Mouse (Mus musculus): ENCODE measurements around the gene 1700042G07Rik. TPM values are rescaled to one million over a fixed set of nuclear protein-coding genes. Genes with fewer than 3 reads are reported as not detected.
A peak's percentile ranks its signal among the peaks of the same experiment; 100 is the strongest.

The 1700042G07Rik gene
- total RNA-seq, 4 experiments from 2014 or later = not detected

DNA sequence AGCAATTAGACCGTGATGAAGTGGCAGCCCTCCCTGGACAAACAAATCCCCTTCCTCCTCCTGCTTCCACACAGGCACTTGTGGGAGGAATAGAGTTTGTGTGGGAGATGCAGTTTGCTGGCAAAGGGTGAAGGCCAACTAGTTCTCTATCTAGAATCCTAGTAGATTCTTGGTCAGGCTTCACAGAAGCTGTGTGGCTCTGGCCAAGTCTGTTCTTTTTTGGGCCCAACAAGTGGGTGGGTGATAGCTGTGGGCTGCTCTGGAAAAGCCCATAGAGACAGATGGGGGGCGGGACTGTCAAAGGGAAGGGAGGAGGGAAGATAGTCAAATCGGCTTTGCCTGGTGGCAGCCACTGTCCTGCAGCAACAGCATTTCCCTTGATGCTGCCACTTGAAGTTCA is 12.4 kb upstream of the 1700042G07Rik start:
- DNase-seq (ENCODE audit: low spot score in 2 of 2) = peak in 1 of 2 experiments; percentile 91

DNA sequence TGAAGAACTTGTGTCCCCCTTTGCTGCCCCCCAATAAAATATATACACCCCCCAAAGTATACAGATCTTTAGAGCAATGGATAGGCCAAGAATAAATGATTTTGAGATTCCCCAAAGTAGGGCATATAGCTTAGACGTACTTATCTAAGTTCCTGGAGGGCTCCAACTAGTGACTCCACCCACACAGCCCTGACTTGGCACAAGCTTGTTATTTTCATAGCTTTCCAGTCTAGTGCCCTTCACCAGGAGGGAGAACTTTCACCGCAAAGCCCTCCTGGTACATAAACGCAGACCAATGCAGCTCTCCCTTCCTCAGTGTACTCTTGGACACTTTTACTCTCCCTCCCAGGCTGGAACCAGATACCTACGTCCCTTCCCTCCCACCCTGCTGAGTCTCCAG is 11.0 kb upstream of the 1700042G07Rik start:
- DNase-seq (ENCODE audit: low spot score in 2 of 2) = no peak

DNA sequence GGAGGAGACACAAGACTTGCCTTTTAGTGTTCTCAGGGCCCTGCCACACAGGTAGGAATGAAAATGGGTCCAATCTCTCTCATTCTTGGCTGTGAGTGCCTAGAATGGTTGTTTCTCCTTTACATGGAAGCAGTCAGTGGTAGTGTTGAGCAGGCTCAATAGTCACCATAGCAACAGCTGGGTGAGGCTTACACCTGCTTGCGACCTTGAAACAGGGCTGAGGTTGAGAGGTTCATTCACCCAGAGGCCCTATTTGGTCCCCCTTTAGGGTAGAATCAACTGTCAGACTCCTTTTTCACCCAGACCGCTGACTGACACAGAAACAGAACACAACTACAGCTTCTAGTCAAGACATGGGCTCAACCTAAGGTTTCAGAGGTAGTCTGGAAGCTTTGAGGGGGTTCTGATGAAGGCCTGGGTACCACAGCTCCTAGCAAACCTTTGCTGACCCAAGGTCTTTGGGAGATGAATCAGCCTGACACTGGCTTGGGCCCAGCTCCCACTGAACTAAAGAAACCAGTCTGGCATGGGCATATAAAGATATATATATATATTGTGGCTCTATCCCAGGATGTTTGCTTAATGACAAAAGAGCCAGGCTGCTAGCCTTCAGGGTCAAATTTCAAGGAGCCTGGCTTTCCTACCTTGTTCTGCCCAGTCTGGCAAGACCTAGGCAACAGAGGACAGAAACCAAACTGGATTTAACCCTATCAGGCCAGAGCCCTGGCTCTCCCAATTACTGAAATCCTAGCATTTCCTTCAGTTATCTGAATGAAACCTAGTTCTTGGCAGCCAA is 8.2 kb upstream of the 1700042G07Rik start:
- DNase-seq (ENCODE audit: low spot score in 2 of 2) = no peak

DNA sequence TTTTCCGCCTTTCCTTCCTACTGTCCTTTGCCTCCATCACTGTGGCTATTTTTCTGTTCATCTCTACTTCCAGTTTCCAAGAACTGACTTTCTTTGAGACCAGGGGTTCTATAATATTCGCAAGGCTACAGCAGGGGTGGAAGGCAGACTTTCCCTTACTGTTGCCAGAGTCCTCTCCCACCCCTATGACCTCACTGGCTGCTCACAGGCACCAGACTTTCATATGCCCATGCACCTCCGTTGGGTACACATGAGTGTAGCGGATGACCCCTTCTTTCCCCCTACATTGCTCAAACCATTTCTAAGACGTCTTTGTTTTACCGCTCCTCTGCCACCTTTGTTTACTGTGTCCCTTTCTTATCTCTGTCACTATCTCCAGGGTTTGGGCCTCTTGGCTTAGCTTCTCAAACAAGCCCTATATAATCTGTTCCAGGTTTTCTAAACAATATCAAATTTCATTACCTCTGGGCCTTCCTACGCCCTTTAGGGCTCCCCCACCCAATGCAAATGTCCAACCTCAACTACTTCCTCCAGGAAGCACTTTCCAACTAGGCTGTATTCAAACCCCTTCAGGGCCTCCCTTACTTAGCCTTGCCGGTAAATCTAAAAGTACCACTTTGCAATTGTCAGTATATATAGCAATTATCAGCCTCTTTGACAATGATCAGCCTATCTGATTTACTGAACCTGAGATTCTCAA is 7.3 kb upstream of the 1700042G07Rik start:
- no peak for DNase-seq (ENCODE audit: low spot score in 2 of 2)

DNA sequence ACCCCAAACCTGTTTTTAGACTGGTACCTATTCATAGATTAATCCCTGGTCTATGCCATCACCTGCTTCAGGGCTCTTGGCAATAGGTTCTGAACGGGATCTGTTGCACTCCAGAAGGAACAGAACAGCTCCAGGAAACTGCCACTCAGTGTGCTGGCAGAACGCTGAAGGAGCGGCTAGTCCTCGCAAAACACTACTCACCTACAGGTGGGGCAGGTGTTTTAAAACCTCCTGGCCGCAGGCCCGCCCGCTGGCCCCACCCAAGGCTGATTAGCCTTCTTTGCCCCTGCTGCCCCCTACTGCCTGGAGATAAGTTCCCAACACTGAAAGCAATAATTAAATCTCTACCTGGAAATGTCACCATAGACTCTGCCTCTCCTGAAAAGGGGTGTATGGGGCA is 5.8 kb upstream of the 1700042G07Rik start, which contains the start of gene Tspan1:
Tspan1 (minus strand) TSS at position 198 of the 400 bp plus-strand sequence.
- no peak for DNase-seq (ENCODE audit: low spot score in 2 of 2)

DNA sequence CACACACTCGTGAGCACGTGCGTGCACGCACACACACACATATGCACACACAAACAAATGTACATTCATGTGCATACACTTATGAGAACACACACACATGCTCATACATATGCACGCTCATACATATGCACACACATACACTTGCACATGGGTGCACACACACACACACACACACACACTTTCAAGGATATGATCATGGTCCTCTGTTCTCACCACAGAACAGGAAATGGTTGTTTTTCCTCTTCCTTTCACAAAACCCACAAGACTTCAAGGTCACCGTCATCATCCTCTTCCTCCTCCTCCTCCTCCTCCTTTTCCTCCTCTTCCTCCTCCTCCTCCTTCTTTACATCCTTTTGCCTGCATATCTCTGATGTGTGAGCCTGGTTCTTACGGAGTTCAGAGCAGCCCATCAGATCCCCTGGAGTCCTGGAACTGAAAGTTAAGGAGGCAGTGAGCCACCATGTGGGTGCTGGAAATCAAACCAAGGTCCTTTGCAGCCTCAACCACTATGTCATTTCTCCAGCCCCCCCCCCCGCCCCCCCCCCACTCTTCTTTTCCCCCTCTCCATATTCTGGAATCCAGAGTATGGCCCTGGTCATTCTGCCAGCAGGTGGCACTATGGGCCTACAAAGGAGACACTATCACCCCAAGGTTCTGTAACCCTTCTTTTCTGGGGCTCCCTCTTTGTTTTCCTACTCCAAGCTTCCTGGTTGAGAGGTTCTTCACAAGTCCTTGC is 4.4 kb upstream of the 1700042G07Rik start:
- no peak for DNase-seq (ENCODE audit: low spot score in 2 of 2)

DNA sequence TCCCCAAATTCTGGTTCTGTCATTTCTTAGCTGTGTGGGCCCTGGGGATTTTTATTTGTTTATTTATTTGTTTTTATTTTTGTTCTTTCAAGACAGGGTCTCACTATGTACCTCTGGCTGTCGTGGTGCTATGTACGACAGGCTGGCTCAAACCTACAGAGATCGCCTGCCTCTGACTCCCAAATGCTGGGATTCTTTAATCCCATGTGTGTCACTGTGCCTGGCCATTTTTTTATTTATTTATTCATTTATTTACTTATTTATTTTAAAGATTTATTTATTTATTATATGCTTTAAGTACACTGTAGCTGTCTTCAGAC is 3.9 kb upstream of the 1700042G07Rik start:
- no peak for DNase-seq (ENCODE audit: low spot score in 2 of 2)

DNA sequence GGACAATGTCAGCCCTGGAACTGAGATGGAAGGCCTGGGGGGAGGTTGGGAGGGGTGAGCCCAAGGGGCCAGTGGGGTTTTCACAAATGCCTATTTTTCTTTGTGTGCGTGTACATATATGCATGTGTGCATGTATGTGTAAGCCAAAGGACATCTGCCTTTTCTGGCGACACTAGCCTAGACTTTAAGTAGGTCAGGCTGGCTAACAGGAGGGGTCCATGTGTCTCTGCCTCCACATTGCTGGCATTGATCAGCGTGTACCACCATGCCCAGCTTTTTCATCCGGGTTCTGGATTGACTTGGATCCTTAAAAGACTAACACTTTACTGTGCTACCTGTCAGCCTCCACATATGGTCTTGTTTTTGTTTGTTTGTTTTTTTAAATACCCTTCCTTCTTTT is 580 bp downstream of the 1700042G07Rik start:
- DNase-seq (ENCODE audit: low spot score in 2 of 2) = no peak

DNA sequence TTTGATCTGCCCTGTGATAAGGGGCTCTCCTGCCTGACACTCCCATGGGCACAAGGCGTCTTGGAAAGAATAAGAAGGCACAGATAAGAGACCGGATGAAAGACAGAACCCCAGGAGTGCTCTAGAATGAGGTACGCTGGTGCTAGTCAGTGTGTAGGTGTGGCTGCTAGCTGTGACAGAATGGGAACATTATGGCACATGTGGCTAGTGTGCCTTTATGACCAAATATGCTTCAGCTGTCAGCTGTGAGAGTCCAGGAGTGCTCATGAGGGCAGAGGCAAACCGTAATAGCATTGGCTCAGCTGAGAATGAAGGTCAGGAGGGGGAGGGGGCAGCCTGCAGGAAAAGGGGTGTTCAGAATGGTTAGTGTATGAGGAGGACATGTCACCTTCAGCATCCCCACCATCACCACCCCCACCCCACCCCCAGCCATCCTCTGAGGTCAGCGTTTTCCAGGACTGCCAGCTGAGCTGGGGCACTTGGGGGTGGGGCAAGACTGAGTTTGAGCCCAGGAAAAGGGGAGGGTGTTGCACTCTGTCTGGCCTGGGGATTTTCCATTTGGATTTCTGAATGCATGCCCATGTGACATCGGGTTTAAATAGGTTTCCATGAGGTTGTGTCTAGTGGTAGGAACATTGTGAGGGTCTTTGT is 1.4 kb downstream of the 1700042G07Rik start:
- peak in 1 of 2 experiments; percentile 62 for DNase-seq (ENCODE audit: low spot score in 2 of 2)

DNA sequence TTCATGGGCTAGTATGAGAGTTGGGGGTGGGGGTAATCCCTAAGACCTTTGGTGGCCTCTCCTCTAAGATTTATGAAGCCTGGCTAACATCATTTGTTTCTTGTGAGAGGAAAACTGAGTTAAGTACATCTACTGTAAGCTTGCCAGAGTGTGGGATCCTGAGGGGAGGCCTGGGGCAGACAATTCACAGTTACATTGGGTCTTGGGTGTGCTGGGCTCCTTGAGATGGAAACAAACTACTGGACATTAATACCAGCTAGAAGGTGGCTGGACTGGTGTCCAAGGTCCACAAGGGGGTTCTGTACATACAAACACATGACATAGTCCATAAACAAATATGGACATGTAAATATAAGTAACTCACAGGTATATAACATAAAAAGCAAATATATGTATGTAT is 2.0 kb downstream of the 1700042G07Rik start:
- no peak for DNase-seq (ENCODE audit: low spot score in 2 of 2)

DNA sequence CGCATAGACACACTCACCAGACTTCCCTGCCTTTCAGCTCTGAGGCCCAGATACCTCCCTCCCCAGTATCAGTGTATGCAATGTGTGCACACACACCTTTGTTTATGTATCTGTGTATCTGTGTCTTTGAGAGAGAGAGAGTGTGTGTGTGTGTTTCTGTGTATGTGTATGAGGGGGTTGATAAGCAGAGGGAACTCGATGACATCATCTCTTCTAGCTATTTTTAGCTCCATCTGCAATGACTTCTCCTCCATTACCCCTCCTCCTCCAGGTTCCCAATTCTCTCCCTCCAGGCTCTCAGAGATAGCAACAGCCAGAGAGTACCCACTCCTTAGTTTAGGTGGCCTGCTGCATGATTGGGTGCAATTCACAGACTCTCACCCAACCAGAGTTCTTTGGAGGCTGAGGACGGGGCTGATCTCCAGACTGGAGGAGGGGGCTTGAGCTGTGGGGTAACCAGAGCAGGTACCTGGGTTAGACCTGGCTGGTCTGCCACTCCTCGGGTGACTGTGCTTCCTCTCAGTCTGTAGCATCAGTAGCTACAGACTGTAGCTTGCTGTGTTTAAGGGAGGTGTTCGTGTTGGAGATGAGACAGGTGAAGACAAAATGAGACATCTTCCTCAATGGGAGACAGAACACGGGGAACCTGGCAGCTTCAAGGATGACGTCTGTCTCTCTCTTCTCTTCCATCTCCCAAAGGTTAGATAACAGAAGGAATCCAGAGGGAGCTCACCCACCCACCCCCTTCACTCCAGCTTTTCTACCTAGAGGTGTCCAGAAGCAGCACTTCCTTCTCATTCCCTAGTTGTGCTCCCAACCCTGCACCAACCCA is 2.8 kb downstream of the 1700042G07Rik start:
- DNase-seq (ENCODE audit: low spot score in 2 of 2) = peak in 1 of 2 experiments; percentile 79

DNA sequence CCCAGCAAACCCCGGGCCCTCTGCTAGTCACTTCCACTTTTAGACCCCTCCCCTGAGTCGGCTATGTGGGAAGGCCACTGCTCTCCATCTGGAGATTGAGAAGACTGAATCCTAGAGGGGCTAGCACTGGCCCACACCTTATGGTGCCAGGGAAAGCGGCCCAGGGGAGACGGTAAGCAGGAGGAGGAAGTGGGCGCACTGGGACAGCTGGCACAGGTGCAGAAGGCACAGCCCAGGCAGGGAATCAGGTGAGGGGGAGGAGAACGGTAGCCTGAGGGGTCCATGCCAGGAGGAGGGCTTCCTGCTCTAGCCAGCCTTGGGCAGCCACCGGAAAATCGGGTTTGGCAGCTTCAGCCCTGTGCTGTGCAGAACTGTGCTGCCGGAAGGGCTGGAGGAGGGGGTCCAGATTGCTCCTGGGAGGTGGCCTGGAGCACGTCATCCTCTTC is 3.4 kb downstream of the 1700042G07Rik start:
- DNase-seq (ENCODE audit: low spot score in 2 of 2) = peak in 1 of 2 experiments; percentile 86

DNA sequence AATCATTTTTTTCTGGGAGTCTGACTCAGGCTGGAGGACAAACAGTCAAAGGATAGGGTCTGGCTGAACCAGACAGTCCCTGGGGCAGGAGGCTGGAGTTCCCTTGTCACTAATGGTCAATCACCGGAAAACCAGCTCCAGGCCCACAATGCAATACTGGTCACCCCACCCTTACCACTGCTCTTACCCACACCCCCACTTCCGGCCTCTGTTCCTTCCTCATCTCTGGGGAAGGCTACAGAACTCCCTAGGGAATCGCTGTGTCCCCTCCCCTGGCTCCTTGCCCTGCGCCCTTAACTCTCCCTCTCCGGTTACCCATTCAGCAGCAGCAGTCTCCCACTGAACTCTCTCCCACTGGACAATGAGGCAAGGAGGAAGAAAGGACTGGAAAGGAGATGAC is 4.0 kb downstream of the 1700042G07Rik start:
- no peak for DNase-seq (ENCODE audit: low spot score in 2 of 2)

DNA sequence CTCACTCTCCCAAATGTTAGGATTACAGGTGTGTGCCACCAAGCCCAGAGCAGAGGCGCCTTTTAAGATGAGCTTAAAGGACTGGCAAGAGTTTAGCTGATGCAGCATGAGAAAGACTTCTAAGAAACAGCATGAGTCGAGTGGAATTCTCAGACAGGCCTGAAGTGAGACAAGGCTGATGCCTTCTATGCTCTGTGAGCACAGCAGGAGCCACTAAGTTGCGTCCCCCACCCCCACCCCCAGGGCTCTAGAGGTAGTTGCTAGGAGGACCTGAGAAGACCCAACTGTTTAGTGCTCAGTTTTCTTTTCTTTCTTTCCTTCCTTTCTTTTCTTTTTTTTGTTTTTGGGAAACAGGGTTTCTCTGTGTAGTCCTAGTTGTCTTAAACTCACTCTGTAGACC is 8.9 kb downstream of the 1700042G07Rik start:
- DNase-seq (ENCODE audit: low spot score in 2 of 2) = no peak

DNA sequence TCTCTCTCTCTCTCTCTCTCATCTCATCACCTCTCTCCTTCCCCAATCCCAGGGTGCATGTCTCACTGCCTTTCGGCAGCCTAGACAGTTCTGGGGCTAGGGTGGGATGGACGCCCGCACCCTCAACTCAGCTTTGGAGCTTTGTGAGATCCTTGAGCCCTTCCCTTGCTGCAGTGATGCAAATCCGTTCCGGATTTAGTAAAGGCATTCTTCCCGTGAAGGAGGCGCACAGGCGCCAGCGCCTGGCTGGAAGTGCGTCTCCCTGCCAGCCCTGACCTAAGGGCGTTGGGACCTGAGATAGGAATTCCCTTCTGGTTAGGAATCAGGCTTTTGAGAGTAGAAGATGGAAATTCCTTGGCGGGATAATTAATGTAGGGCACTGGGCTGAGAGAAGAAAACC is 9.6 kb downstream of the 1700042G07Rik start:
- no peak for DNase-seq (ENCODE audit: low spot score in 2 of 2)

DNA sequence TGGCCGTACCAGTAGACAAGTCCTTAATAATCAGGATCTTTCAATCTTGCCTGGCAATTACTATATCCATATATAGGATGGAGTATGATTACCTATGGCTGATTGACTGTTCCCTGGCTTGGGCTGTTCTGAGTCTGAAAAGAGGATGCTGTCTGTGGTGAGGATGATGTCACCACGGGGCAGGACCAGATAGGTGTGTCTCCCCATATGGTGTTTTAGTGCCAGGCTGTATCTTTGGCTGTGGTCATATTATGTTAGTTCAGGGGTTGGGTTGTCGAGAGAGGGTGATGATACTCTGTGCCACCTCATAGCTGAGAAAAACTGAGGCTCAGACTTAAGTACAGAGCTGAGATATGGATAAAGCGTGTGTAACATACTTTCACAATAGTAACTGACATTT is 11.9 kb downstream of the 1700042G07Rik start:
- no peak for DNase-seq (ENCODE audit: low spot score in 2 of 2)

DNA sequence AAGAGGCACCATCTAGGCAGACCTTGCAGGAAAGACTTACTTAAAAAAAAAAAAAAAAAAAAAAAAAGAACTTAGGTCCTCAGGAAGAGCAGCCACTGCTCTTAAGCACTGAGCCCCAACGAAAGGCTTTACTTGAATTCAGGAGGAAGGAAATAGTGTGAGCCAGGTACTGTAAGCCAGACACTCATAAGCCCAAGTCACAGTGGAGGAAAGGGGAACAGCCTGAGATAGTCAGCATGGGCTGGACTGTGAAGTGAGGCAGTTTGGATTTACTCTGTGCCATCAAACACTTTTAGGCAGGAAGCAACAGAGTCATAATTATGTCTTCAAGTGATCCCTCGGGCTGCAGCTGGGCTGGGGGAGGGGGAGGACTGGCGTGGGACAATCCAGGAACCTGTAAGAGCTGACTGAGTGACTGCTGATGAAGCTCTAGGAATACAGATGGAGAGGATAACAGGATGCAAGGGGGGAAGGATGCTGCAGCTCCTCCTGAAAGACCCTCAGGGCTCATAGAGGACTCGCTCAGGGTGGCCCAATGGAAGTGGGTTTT is 19.2 kb downstream of the 1700042G07Rik start:
- DNase-seq (ENCODE audit: low spot score in 2 of 2) = no peak

DNA sequence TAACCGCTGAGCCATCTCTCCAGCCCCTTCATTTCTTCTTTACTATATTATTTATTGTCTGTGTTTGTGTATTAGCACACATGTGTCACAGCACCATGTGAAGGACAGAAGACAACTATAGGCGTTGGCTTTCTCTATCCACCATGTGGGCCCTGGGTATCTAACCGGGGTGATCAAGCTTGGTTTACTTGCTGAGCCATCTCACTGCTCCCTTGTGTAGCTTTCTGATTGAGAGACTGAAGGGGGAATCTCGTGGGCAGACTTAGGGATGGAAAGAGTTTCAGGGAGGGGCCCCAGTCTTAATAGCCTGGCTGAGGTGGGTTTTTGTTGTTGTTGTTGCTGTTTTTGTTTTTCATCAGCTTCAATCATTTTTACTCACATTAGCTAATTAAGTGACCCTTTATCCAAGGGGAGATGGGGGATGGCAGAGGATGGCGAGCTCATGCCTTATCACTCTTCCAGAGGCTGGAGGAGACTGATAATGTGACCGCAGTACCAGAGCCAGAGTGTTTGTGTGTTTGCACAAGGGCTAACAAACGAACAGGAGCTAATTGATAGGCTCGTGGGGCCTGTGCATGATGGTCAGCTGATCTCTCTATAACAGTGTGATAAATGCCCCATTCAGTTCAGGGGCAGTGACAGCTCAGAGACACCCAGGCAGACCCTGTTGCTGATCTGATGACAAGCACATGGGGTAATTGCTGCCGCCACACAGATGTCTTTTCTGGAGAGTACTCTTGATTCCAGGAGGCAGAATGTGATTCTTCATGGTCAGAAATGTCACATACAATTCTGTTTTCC is 20.6 kb downstream of the 1700042G07Rik start:
- DNase-seq (ENCODE audit: low spot score in 2 of 2) = no peak

DNA sequence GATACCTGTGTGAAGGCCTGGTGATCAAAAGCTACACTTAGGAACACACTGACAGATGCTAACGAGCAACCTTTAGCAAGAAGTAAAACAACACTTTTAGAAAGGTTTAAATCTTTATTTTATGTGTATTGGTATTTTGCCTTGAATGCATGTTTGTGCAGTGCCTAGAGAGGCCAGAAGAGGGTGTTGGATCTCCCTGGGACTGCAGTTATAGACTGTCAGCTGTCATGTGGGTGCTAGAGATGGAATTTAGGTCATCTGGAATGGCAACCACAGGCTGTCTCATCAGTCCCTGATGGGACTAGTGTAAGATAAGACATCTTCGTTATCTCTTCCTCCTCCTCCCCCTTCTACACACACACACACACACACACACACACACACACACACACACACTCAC is 25.2 kb downstream of the 1700042G07Rik start:
- DNase-seq (ENCODE audit: low spot score in 2 of 2) = no peak

DNA sequence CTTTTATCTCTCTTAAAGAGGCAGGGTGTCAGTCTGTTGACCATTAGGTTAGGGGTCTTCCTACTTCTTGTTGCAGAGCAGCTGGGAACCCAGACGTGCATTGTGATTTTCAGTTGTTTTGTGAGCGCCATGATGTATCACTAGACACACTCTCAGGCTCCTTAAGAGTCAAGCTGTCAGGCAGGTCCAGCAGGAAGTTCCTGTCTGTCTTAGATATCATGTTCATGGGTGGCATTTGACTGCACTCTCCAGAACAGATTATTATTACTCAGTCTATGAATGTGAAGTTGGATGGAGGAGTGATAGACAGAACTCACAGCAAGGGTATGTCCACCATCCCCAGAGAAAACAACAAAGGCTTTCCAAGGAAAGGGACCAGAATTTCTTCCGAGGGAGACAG is 31.2 kb downstream of the 1700042G07Rik start:
- no peak for DNase-seq (ENCODE audit: low spot score in 2 of 2)

All from left cerebral cortex, adult 8-10 months (tissue).